Mouse (Mus musculus) lung, embryonic 15.5 days (tissue): Measurements from ENCODE around the gene Tead1. TPM values are rescaled to one million over a fixed set of nuclear protein-coding genes. Genes with fewer than 3 reads are reported as not detected.
A peak's percentile ranks its signal among the peaks of the same experiment; 100 is the strongest.
"Not testable (repeated sequence)": the region's sequence is repeated elsewhere in the genome, so short reads cannot be mapped to it uniquely, and the experiment has no call there.

Source experiments
- ATAC-seq: fragments of 200-750 bp; cut with Nextera tagmentation; 2 replicates; pipeline ENCODE4 v1.8.0; 2017; ENCODE audit warnings: moderate number of reproducible peaks, borderline replicate concordance; ENCODE audit not compliant: low FRiP score, low TSS enrichment; ENCODE audit errors: extremely low read depth
- H3K27ac ChIP-seq: fragments of 300-500 bp; sonication (generic); 2 replicates; pipeline ENCODE4 v1.5.1; 2015; ENCODE audit warnings: moderate library complexity, mild to moderate bottlenecking, inconsistent platforms
- H3K27me3 ChIP-seq: fragments of 300-500 bp; sonication (generic); 2 replicates; pipeline ENCODE4 v1.6.1; 2015; ENCODE audit warnings: inconsistent platforms
- H3K36me3 ChIP-seq: fragments of 300-500 bp; sonication (generic); 2 replicates; pipeline ENCODE4 v1.6.1; 2015; ENCODE audit warnings: inconsistent platforms
- H3K4me1 ChIP-seq: fragments of 300-500 bp; sonication (generic); 2 replicates; pipeline ENCODE4 v1.6.1; 2015; ENCODE audit warnings: inconsistent platforms
- H3K4me2 ChIP-seq: fragments of 300-500 bp; sonication (generic); 2 replicates; pipeline ENCODE4 v1.6.1; 2015; ENCODE audit warnings: inconsistent platforms, mild to moderate bottlenecking, moderate library complexity
- H3K4me3 ChIP-seq: fragments of 300-500 bp; sonication (generic); 2 replicates; pipeline ENCODE4 v1.5.1; 2015; ENCODE audit warnings: mild to moderate bottlenecking, inconsistent platforms
- H3K9ac ChIP-seq: fragments of 300-500 bp; sonication (generic); 2 replicates; pipeline ENCODE4 v1.6.1; 2015; ENCODE audit warnings: inconsistent platforms
- H3K9me3 ChIP-seq: fragments of 300-500 bp; sonication (generic); 2 replicates; pipeline ENCODE4 v1.6.1; 2016; ENCODE audit warnings: inconsistent platforms
- WGBS: fragments of 180-500 bp; shearing (Covaris S2); methylation state at CpG from one replicate; pipeline ENCODE4 v1.1.7; 2015; 5-methylcytosine and 5-hydroxymethylcytosine counted together
- polyA plus RNA-seq: library from polyadenylated mRNA; unstranded; fragments of >200 nt; fragmentation: Nextera tagmentation; extraction: Ambion mirVana; gene quantifications from 2 replicates; pipeline ENCODE4 v1.2.1, GENCODE M21; 2015

Gene Tead1
- polyA plus RNA-seq, 1 experiment from 2014 or later = 30.0 TPM

DNA sequence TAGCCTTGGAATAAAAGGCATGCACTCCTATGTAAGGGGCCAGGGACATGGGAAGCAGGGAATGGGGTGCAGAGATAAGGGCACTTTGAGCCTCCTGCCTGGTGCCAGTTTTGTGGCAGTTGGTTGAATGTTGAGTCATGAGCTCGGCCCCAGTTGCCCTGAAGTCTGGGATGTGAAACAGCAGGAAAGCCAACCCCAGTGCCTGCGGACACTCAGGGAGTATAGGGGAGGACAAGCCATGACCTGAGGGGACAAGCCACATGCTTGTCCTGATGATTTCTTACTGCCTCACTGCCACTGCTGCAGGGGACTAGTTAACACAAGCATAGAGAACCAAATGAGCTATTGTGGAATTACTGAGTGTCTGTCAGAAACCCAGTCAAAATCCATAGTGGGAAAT lies 228.3 kb downstream of the Tead1 start:
- Histone ChIP-seq H3K9me3 (no peaks in the 10 kb centered on the region), H3K36me3 (peaks cover 17% of the 10 kb centered on the region; the same call in 1 of the 2 replicates), H3K4me2 (no peak overlapping the region), H3K9ac (no peak overlapping the region), H3K4me1 (0 out of 2 replicates have a peak, but pooled peaks cover 10% of the 10 kb centered on the region), H3K27ac (no peak overlapping the region), H3K27me3 (no peaks in the 10 kb centered on the region), H3K4me3 (no peak overlapping the region)
- ATAC-seq = no peak
- 73% methylated on average over 2 of the region's 2 CpGs for WGBS

DNA sequence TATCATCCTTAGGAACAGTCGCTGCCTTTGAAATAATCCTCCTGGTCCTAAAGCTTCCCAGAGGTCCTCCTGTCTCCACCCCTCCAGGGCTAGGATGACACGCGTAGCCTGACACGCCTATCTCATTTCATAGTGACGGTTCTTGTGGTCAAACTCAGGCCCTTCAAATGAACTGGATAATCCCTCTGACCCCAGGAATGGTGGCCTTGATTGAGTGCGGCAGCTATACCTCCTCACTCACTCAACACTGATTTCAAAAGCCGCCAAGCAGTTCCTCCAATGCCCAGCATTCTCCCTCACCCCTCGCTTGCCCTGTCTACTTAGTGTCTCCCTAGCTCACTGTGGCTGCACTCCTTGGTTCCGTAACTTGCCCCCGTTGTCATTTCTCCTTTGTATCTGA lies 230.0 kb downstream of the Tead1 start:
- WGBS = 75% methylated on average over 10 of the region's 10 CpGs
- ATAC-seq = no peak
- no peak overlapping the region for H3K4me2 ChIP-seq
- 0 out of 2 replicates have a peak, but pooled peaks cover 10% of the 10 kb centered on the region for H3K4me1 ChIP-seq
- no peak overlapping the region for H3K9ac ChIP-seq
- H3K27me3 ChIP-seq = no peaks in the 10 kb centered on the region
- no peak overlapping the region for H3K27ac ChIP-seq
- H3K36me3 ChIP-seq = 0 out of 2 replicates have a peak, but pooled peaks cover 11% of the 10 kb centered on the region
- no peaks in the 10 kb centered on the region for H3K9me3 ChIP-seq
- H3K4me3 ChIP-seq = no peak overlapping the region

DNA sequence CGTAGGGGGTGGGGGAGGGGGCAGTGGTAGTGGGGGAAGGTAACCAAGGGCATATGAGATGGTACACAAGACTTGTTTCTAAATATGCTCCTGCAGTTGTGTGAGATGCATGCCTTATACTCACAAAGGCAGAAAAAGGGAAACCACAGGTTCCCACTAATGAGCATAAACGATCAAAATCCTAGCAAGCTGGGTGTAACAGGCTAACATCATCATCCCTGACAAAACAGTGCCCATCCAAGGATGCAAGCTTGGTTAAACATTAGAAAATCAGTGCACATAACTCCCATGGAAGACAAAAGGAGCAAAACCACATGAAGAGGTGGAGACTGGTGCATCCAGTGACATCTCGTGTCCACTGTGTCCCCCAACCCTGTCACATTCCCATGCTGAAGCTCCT lies 233.9 kb downstream of the Tead1 start:
- Histone ChIP-seq H3K9me3 (no peaks in the 10 kb centered on the region), H3K27ac (no peak overlapping the region), H3K36me3 (no peaks in the 10 kb centered on the region), H3K9ac (no peak overlapping the region), H3K27me3 (no peaks in the 10 kb centered on the region), H3K4me1 (no peaks in the 10 kb centered on the region), H3K4me3 (no peak overlapping the region), H3K4me2 (no peak overlapping the region)
- no peak for ATAC-seq
- 71% methylated on average over 3 of the region's 3 CpGs for WGBS

DNA sequence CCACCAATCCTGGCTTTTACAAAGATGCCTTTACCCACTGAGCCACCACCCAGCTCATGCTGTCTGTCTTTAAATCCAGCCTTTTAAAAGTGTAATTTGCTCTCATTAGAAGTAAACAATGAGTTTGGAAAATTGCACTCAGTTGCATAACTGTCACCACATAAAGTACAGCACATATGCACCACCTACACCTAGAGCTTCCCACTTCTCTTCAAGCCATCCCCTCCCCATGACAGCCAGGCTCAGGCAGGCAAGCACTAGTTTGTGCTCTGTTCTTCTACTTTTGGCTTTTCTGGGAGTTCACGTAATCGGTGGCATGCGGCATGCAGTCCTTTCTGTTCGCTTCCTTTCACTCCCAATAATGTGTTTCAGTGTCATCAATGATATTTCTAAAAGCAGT lies 236.5 kb downstream of the Tead1 start:
- ATAC-seq = no peak

DNA sequence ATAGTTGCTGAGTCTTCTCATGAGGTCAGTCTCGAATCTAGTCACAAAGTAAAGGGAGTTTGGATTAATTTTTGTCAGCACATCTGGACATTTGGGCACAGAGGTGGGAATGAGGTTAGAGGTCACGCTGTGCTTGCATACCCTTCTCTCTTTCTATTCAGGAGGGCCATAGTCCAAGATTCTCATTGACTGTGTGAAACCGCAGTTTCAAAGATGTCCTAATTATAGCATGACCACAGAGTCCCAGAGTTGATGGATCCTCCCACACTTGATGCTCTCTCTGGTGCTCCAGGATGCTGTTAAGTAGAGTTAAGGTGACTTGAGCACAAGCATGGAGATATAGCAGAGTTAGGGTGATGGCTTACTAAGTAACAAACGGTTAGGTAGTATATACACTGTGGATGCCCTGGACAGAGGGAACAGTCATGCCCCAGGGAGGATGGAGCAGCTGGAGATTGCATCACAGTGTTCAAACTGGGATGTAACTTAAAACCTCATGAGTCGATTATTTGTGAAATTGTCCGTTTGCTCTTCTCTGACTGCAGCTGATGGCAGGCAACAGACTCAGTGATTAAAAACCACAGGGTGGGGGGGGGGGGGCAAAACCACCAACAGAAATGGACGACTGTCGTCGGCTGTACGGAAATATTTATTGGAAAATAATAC lies 238.6 kb downstream of the Tead1 start:
- no peak overlapping the region for H3K27ac ChIP-seq
- WGBS = 56% methylated on average over 10 of the region's 10 CpGs
- no peaks in the 10 kb centered on the region for H3K36me3 ChIP-seq
- no peak overlapping the region for H3K4me2 ChIP-seq
- no peaks in the 10 kb centered on the region for H3K9me3 ChIP-seq
- no peak for ATAC-seq
- no peak overlapping the region for H3K4me3 ChIP-seq
- H3K4me1 ChIP-seq = peaks cover 12% of the 10 kb centered on the region
- H3K9ac ChIP-seq = no peak overlapping the region
- no peaks in the 10 kb centered on the region for H3K27me3 ChIP-seq

More for the DNA sequence above, 236.5 kb downstream of the Tead1 start:
- Histone ChIP-seq H3K36me3 (no peaks in the 10 kb centered on the region), H3K9me3 (no peaks in the 10 kb centered on the region), H3K4me3 (no peak overlapping the region), H3K4me1 (peaks cover 5% of the 10 kb centered on the region; the same call in 1 of the 2 replicates), H3K4me2 (no peak overlapping the region), H3K27ac (no peak overlapping the region), H3K27me3 (no peaks in the 10 kb centered on the region), H3K9ac (no peak overlapping the region)
- WGBS = 93% methylated on average over 4 of the region's 4 CpGs

DNA sequence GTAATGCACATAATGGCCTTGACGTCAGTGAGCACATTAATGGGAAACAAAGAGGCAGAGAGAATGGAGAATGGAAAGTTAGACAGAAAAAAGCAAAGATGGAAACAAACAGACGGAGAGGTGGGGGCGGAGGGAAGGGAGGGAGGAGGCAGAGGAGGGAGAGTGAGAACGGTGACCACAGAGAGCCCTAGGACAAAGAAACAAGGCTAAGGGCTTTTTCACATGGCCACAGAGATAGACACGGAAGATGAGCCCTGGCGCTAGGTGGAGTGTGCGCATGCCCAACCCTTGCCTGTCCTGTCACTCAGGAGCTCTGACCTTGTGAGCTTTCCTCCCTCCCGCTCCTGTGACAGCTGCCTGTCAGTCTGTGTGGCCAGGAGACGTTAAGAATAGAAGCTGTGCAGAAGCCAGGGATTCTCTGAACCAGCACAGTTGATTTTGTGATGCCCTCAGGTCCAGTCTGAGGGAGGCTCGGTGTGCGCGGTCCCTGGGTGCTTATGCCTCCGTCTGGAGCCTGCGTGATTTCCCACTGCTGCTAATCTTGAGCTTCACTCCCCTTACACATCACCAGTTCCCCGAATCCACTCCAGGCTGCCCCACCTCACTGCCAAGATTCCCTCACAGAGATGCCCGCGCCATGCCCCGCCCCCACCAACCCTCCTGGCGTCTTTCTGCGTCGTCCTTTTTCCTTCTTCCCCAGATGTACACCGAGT lies 239.3 kb downstream of the Tead1 start:
- H3K9me3 ChIP-seq = no peaks in the 10 kb centered on the region
- no peak overlapping the region for H3K9ac ChIP-seq
- no peaks in the 10 kb centered on the region for H3K27me3 ChIP-seq
- ATAC-seq = no peak
- H3K27ac ChIP-seq = no peak overlapping the region
- no peak overlapping the region for H3K4me3 ChIP-seq
- H3K4me2 ChIP-seq = no peak overlapping the region
- no peaks in the 10 kb centered on the region for H3K36me3 ChIP-seq
- peaks cover 18% of the 10 kb centered on the region for H3K4me1 ChIP-seq
- 54% methylated on average over 22 of the region's 22 CpGs for WGBS

DNA sequence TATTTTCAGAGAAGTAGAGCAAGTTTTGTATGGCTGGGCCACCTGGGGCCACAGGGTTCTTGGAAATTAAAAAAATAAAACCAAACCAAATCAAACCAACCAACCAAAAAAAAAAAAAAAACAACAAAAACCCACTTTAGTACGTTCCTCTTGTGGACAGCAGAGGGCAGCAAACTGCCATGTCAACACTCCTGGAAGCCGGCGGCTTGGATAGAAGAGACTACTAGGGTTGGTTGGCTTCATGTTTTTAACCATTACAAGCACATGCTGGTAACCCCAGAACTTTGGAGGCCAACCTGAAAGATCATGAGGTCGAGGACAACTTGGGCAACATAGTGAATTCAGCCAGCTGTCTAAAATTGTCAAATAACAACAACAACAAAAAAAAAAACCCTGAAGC lies 240.7 kb downstream of the Tead1 start:
- WGBS = 2% methylated on average over 4 of the region's 4 CpGs
- H3K9me3 ChIP-seq = no peaks in the 10 kb centered on the region
- peaks cover 29% of the 10 kb centered on the region for H3K4me1 ChIP-seq
- no peak overlapping the region for H3K4me2 ChIP-seq
- no peaks in the 10 kb centered on the region for H3K36me3 ChIP-seq
- no peak for ATAC-seq
- no peaks in the 10 kb centered on the region for H3K27me3 ChIP-seq
- no peak overlapping the region for H3K9ac ChIP-seq
- no peak overlapping the region for H3K27ac ChIP-seq
- H3K4me3 ChIP-seq = no peak overlapping the region

DNA sequence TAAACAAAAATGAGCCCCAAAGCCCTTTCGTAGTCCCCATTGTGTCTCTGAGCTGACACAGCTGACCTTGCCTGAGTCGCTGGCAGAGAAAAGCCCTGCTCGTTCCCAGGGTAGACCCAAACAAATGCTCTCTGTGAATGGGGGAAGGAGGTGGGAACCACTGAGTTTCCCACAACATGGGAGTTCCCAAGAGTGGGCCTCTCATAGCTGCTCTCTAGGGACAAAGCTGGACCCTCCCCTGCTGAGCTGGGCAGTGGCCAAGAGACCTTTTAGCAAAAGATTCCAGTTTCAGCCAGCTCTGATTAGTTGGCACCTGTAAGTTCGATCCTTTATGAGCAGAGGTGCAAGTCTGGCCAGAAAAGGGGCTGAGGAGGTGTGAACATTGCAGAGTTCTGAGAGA lies 243.7 kb downstream of the Tead1 start:
- Histone ChIP-seq H3K4me1 (peaks cover 35% of the 10 kb centered on the region), H3K4me2 (no peak overlapping the region)
- 29% methylated on average over 4 of the region's 4 CpGs for WGBS

DNA sequence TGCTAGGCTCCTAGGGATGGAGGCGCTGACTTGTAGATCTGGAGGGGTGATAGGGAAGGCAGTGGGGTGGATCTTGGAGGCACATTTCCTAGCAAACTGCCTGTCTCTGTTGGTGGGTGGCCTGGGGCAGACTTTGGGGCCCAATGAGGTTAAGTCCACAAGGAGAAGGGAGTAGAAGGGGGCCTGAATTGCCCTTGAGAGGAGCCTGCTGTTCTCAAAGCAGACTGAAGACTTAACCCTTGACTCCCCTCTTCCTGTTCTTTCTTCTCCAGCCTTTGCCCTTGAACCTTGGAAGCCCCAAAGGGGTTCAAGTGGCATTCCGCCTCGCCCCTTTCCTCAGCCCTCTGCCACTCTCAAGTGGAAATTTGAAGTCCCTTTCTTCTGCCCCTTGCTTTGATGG lies 244.6 kb downstream of the Tead1 start:
- Histone ChIP-seq H3K36me3 (no peaks in the 10 kb centered on the region), H3K4me1 (peaks cover 30% of the 10 kb centered on the region), H3K4me3 (no peak overlapping the region), H3K4me2 (no peak overlapping the region), H3K9ac (no peak overlapping the region), H3K27me3 (no peaks in the 10 kb centered on the region), H3K9me3 (no peaks in the 10 kb centered on the region), H3K27ac (peak overlapping the region; percentile 80)
- ATAC-seq = peak; percentile 55
- WGBS = 41% methylated on average over 3 of the region's 3 CpGs

More for the DNA sequence above, 243.7 kb downstream of the Tead1 start:
- Histone ChIP-seq H3K36me3 (no peaks in the 10 kb centered on the region), H3K4me3 (no peak overlapping the region), H3K9ac (no peak overlapping the region), H3K27me3 (no peaks in the 10 kb centered on the region), H3K9me3 (no peaks in the 10 kb centered on the region), H3K27ac (peak overlapping the region; percentile 80)
- no peak for ATAC-seq

DNA sequence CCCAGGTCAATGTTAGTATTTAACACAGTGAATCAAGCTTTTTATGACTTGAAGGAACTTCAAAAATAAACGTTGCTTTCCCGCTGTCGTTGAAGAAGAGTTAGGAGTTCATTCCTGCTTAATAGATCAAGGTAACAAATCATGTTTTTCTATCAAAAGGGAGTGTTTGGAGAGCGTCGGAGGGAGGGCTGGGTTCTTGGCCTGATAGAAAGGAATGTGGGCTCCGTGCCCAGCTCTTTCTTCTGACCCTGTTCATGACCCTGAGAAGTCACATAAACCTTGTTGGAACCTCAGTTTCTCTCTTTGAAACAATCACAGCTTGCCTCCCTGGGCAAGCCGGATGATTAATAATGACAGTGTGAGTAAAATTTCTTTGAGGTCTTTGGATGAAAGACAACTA lies 251.6 kb downstream of the Tead1 start:
- no peak overlapping the region for H3K9ac ChIP-seq
- no peaks in the 10 kb centered on the region for H3K27me3 ChIP-seq
- WGBS = 9% methylated on average over 7 of the region's 7 CpGs
- H3K4me1 ChIP-seq = peaks cover 14% of the 10 kb centered on the region
- no peak for ATAC-seq
- no peak overlapping the region for H3K27ac ChIP-seq
- H3K9me3 ChIP-seq = no peaks in the 10 kb centered on the region
- H3K4me3 ChIP-seq = no peak overlapping the region
- no peaks in the 10 kb centered on the region for H3K36me3 ChIP-seq
- no peak overlapping the region for H3K4me2 ChIP-seq

DNA sequence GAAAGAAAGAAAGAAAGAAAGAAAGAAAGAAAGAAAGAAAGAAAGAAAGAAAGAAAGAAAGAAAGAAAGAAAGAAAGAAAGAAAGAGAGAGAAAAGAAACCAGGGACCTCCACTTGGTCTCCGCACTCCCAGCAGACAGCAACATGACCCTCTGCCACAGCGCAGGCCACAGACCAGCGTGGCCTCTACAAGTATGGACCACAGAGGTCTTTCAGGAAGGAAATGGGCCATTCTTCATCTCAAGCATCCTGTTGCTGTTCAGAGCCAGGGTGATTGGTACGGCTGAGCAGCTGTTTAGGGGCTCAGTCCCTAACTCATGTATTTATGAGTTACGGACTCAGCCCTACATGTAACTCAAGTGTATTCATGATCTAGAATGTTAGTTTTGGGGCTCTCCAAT lies 256.8 kb downstream of the Tead1 start:
- not testable (repeated sequence) for H3K9ac ChIP-seq, H3K27ac ChIP-seq, H3K27me3 ChIP-seq, H3K4me1 ChIP-seq, H3K4me2 ChIP-seq, ATAC-seq, H3K36me3 ChIP-seq, H3K4me3 ChIP-seq, H3K9me3 ChIP-seq
- WGBS = 68% methylated on average over 5 of the region's 5 CpGs

DNA sequence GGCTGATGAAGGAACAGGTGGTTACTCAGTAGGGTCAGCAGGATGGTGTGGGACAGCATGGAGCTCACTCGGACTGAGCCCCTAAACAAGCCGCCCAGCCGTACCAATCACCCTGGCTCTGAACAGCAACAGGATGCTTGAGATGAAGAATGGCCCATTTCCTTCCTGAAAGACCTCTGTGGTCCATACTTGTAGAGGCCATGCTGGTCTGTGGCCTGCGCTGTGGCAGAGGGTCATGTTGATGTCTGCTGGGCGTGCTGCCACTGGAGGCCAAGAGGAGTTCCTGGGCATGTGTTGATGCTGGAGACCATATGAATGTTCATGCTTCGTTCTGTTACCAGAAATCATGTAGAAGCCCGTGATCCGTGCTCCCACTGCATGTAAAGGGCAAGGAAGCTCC lies 258.0 kb downstream of the Tead1 start:
- Histone ChIP-seq H3K4me2 (no peak overlapping the region), H3K27ac (no peak overlapping the region), H3K9me3 (no peaks in the 10 kb centered on the region), H3K4me1 (no peaks in the 10 kb centered on the region), H3K9ac (no peak overlapping the region), H3K4me3 (no peak overlapping the region), H3K27me3 (no peaks in the 10 kb centered on the region), H3K36me3 (no peaks in the 10 kb centered on the region)
- no peak for ATAC-seq
- WGBS = 75% methylated on average over 8 of the region's 8 CpGs
